Mouse (Mus musculus) kidney, adult 9 months (tissue): ENCODE results near the gene Klrb1b.

ENCODE experiments used
- DNase-seq: peaks from one replicate; pipeline ENCODE4 v3.0.0; 2022

Gene Klrb1b

GRCm38 (mm10) chr6:128826132-128826531 lies at the start of gene Klrb1b, which contains the start of gene Gm44511:
Gene Klrb1b, minus strand, starts transcription at chr6:128826331.
Gene Gm44511, minus strand, starts transcription at chr6:128826315.
- no peak for DNase-seq

GRCm38 (mm10) chr6:128871910-128872610 lies 45.9 kb upstream of the Klrb1b start:
- DNase-seq: no peak

GRCm38 (mm10) chr6:128868861-128869260 lies 42.7 kb upstream of the Klrb1b start:
- DNase-seq: no peak

- no peak for DNase-seq
These were observed 31.8 kb upstream of the Klrb1b start for GRCm38 (mm10) chr6:128857976-128858375.

GRCm38 (mm10) chr6:128856250-128856649 lies 30.1 kb upstream of the Klrb1b start:
- peak; percentile 87 for DNase-seq

- DNase-seq: no peak
These were observed 29.3 kb upstream of the Klrb1b start for GRCm38 (mm10) chr6:128855477-128855876.

- DNase-seq: no peak
These were observed 28.8 kb upstream of the Klrb1b start for GRCm38 (mm10) chr6:128854895-128855294.

GRCm38 (mm10) chr6:128854024-128854820 lies 28.1 kb upstream of the Klrb1b start:
- DNase-seq: peak; percentile 82

GRCm38 (mm10) chr6:128852766-128853165 lies 26.6 kb upstream of the Klrb1b start:
- DNase-seq: no peak

- no peak for DNase-seq
These were observed 25.0 kb upstream of the Klrb1b start for GRCm38 (mm10) chr6:128851151-128851550.

- peak; percentile 79 for DNase-seq
These were observed 24.5 kb upstream of the Klrb1b start for GRCm38 (mm10) chr6:128850671-128851070.

- peak; percentile 68 for DNase-seq
These were observed 23.8 kb upstream of the Klrb1b start for GRCm38 (mm10) chr6:128849902-128850301.

GRCm38 (mm10) chr6:128847401-128847800 lies 21.3 kb upstream of the Klrb1b start:
- DNase-seq: no peak

GRCm38 (mm10) chr6:128845998-128846542 lies 19.9 kb upstream of the Klrb1b start:
- DNase-seq: no peak

GRCm38 (mm10) chr6:128845319-128845979 lies 19.3 kb upstream of the Klrb1b start:
- peak; percentile 95 for DNase-seq

- DNase-seq: no peak
These were observed 18.5 kb upstream of the Klrb1b start for GRCm38 (mm10) chr6:128844586-128845080.

- DNase-seq: no peak
These were observed 18.0 kb upstream of the Klrb1b start for GRCm38 (mm10) chr6:128844131-128844530.

GRCm38 (mm10) chr6:128843479-128843992 lies 17.4 kb upstream of the Klrb1b start:
- DNase-seq: peak; percentile 77

- DNase-seq: peak; percentile 97
These were observed 16.9 kb upstream of the Klrb1b start for GRCm38 (mm10) chr6:128842945-128843478.

- DNase-seq: no peak
These were observed 16.3 kb upstream of the Klrb1b start for GRCm38 (mm10) chr6:128842356-128842944.

- no peak for DNase-seq
These were observed 15.4 kb upstream of the Klrb1b start for GRCm38 (mm10) chr6:128841327-128842089.
